Mouse (Mus musculus) urinary bladder, adult 2 months (tissue): ENCODE measurements around the gene Spindoc. TPM values are rescaled to one million over a fixed set of nuclear protein-coding genes. Genes with fewer than 3 reads are reported as not detected.

ENCODE experiments used
- DNase-seq: peaks from one replicate; pipeline ENCODE4 v3.0.0; 2022; ENCODE audit warnings: low spot score
- polyA plus RNA-seq: library from polyadenylated mRNA; depleted of rRNA; stranded (reverse); fragments of >200 nt; gene quantifications from 2 replicates; pipeline ENCODE4 v1.2.3, GENCODE M21; 2012; rRNA removed

Spindoc gene
- polyA plus RNA-seq, 1 experiment, result 21.0 TPM

- no peak for DNase-seq
These were observed 47.1 kb downstream of the Spindoc start for GRCm38 (mm10) chr19:7335656-7336055.

- DNase-seq, result no peak
These were observed 48.7 kb downstream of the Spindoc start for GRCm38 (mm10) chr19:7334049-7334448.

DNA sequence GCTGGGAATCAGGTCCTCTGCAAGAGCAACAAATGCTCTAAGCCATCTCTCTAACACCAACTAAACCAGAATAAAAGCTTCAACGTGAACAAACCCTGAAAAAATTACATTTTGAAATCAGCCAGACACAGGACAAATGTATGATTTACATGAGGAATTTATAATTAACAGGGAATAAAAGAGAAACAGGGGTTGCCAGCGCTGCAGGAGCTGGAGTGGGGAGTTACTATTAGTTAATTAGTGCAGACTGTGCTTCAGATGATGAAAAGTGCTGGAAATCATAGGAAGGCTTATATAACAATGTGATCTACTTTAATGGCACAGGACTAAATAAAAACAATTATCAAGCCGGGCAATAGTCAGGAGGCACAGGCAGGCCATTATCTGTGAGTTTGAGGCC, 61.4 kb downstream of the Spindoc start:
- DNase-seq, result no peak

DNA sequence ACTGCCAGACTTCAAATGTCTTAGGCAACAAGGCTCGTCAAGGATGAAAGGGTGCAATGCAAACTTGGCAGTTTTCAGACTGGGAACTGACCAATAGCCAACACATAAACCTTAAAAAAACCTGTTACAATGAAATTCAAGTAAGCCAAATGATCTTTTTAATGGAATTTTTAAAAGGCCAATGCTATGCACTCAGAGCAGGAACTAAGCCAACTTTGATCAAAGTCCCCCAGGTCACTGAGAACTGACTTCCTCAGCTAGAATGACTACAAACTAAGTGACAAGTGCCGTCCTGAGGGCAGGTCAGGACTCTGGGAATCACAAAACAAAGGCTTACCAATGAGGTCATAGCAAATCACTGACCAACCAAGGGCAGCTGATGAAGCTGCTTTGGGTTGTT, 62.6 kb downstream of the Spindoc start:
- DNase-seq, result no peak

GRCm38 (mm10) chr19:7317716-7318115, 65.1 kb downstream of the Spindoc start:
- DNase-seq, result no peak

- DNase-seq, result no peak
These were observed 66.0 kb downstream of the Spindoc start for GRCm38 (mm10) chr19:7316822-7317221.

DNA sequence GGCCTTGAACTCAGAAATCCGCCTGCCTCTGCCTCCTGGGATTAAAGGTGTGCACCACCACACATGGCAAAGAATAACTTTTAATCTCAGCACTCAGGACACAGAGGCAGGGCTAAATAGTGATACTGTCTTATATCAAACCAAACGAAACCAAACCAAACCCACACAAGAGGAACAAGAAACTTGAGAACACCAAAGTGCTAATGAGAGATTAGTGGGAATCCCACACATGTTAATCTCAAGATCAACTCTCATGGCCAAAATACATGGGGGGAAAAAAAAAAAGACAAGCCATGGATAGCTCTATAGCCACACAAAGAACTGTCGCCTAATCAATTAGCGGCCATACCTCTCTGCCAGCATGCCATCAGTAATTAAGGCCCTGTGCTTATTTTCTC, 67.2 kb downstream of the Spindoc start:
- DNase-seq, result no peak

- DNase-seq, result no peak
These were observed 67.7 kb downstream of the Spindoc start for GRCm38 (mm10) chr19:7314976-7315586.

DNA sequence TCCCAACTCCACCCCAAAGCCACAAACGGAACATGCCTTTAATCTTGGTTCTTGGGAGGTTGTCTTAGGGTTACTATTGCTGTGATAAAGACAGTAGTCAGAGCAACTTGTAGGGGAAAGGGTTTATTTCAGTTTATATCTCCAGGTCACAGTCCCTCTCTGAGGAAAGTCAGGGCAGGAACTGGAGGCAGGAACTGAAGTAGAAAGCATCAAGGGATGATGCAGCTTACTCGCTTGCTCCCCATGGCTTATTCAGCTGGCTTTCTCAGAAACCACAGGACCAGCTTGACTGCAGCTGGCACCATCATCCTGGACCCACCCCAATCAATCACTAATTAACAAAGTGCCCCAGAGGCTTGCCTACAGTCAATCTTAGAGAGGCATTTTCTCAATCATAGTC, 69.1 kb downstream of the Spindoc start:
- no peak for DNase-seq

- no peak for DNase-seq
These were observed 71.5 kb downstream of the Spindoc start for GRCm38 (mm10) chr19:7311306-7311705.

DNA sequence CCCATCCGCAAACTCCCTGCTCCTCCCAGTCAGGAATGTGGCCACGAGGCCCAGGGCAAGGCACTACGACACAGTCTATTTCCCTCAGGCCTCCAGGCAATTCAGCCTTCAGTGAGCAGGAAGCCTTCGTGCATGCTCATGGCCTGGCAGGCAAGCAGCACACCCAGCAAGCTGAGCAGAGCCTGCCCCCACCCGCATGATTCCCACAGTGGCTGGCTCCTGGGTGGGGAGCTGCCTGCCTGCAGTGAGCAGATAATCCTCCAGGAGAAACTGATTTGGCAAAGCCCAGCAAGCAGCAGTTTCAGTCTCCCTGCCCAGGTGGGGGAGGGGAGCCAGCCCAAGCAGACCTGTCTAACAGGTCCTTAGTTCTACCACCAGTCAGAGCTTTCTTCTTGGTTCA, 72.1 kb downstream of the Spindoc start:
- DNase-seq, result peak; percentile 63

- DNase-seq, result no peak
These were observed 73.0 kb downstream of the Spindoc start for GRCm38 (mm10) chr19:7309738-7310330.

GRCm38 (mm10) chr19:7307995-7308770, 74.6 kb downstream of the Spindoc start:
- DNase-seq, result no peak

GRCm38 (mm10) chr19:7306968-7307367, 75.8 kb downstream of the Spindoc start:
- DNase-seq, result no peak

- DNase-seq, result no peak
These were observed 77.1 kb downstream of the Spindoc start for GRCm38 (mm10) chr19:7305380-7306310.

- no peak for DNase-seq
These were observed 78.0 kb downstream of the Spindoc start for GRCm38 (mm10) chr19:7304801-7305200.

Other genes starting within 250 kb of the Spindoc start
- gene Otub1, start 176.7 kb downstream of the Spindoc start, polyA plus RNA-seq, result 91.0 and 97.6 TPM in 2 replicates
- gene Cox8a, start 165.4 kb downstream of the Spindoc start, polyA plus RNA-seq, result 508 and 528 TPM in 2 replicates
- gene Naa40, start 141.8 kb downstream of the Spindoc start, polyA plus RNA-seq, result 25.7 and 27.6 TPM in 2 replicates
- 10.2 and 10.4 TPM in 2 replicates for gene Rcor2, start 115.7 kb downstream of the Spindoc start, polyA plus RNA-seq
- 75.2 and 100 TPM in 2 replicates for gene Mark2, start 41.1 kb downstream of the Spindoc start, polyA plus RNA-seq
- 26.9 and 34.5 TPM in 2 replicates for gene 2700081O15Rik, start 34.6 kb upstream of the Spindoc start, polyA plus RNA-seq
- gene Rtn3, start 100.3 kb upstream of the Spindoc start, polyA plus RNA-seq, result 120 and 126 TPM in 2 replicates
- gene Atl3, start 111.0 kb upstream of the Spindoc start, polyA plus RNA-seq, result 53.8 and 65.3 TPM in 2 replicates
- gene Pla2g16, start 174.5 kb upstream of the Spindoc start, polyA plus RNA-seq, result 41.3 and 43.5 TPM in 2 replicates
- 2.0 and 3.5 TPM in 2 replicates for gene Lgals12, start 224.2 kb upstream of the Spindoc start, polyA plus RNA-seq
- not detected in 2 replicates for gene Hrasls5, start 229.5 kb upstream of the Spindoc start, polyA plus RNA-seq